Mouse (Mus musculus) C2C12 (cell line): ENCODE results near the gene Olfr68.

Experiments used
- CEBPB ChIP-seq: IDR thresholded peaks from one replicate; pipeline ENCODE4 v1.6.1; 2011; ENCODE audit warnings: low read depth, mild to moderate bottlenecking, control low read depth, moderate library complexity
- CTCF ChIP-seq: IDR thresholded peaks from one replicate; pipeline ENCODE4 v1.5.1; 2011; ENCODE audit not compliant: control insufficient read depth, insufficient read depth, insufficient read length
- FOSL1 ChIP-seq: IDR thresholded peaks from one replicate; pipeline ENCODE4 v1.8.0; 2011; ENCODE audit warnings: mild to moderate bottlenecking, low read length; ENCODE audit not compliant: poor library complexity, insufficient read depth, severe bottlenecking
- MAX ChIP-seq: IDR thresholded peaks from one replicate; pipeline ENCODE4 v1.6.1; 2011; ENCODE audit warnings: mild to moderate bottlenecking, control low read depth
- MYOD1 ChIP-seq: IDR thresholded peaks from one replicate; pipeline ENCODE4 v1.6.1; 2011; ENCODE audit warnings: low read depth; ENCODE audit not compliant: control insufficient read depth, insufficient read length
- USF1 ChIP-seq: IDR thresholded peaks from one replicate; pipeline ENCODE4 v1.6.1; 2011; ENCODE audit warnings: low read depth, mild to moderate bottlenecking, control low read depth, moderate library complexity

DNA sequence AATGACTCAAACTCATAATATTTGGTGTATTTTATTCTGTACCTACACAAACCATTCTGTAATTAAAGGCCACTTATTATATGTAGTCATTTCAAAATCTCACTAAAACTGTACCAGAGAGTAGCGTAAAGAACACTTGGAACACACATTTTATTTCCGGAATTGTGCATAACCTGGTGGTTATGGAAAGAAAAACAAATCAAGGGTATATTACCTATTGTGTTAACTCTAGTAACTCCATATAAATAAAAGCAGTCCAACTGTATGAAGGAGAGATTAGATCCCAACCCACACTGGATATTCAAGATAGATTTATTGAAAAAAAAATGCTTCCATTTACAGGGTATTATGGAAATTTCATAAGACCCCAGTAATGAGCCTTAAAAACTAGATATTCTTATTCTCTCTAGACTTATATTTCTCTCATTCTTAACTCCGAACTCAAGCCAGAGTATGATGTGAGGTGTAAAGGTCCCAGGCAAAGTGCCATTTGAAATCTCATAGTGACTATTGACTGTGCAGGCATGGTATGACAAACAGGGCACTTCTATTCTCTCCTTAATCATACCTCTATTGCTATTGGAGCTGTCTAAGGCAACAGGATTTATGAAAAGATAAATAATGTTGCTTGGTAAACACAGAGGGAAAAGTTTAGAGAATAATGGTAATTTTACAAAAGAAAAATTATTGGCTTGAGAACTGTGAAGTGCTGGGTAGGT is 46.2 kb upstream of the Olfr68 start:
- TF ChIP-seq CTCF (no peak), MAX (no peak), MYOD1 (no peak), USF1 (no peak), CEBPB (no peak), FOSL1 (no peak)
